Mouse (Mus musculus): Measurements from ENCODE around the gene Pm20d1.

- TF ChIP-seq POLR2A (IDR thresholded peaks at IDR 0.05; ENCODE audit: low read depth, low read length) (no peak), CTCF (IDR thresholded peaks at IDR 0.05; ENCODE audit: borderline replicate concordance, insufficient read depth, low read length) (peak; percentile 89)
These were observed 31.7 kb upstream of the Pm20d1 start for GRCm38 (mm10) chr1:131765357-131766001.
